In genomic region chr9:87213204-87213603, GRCm38 (mm10) we compare ENCODE assay signal across 18 mouse cellular contexts. TPM values are rescaled to one million over a fixed set of nuclear protein-coding genes. Genes with fewer than 3 reads are reported as not detected.
A peak's percentile ranks its signal among the peaks of the same experiment; 100 is the strongest.
DNase-seq lines count a peak whose midpoint lies in the region; ATAC-seq and TF ChIP-seq lines count a peak whose summit lies in the region.
"Had no signal": no experiment of that assay in that cellular context is flagged by ENCODE, and none has a peak within 500 bp of the region (broad histone marks: within the 10 kb centered on the region; RNA-seq: fewer than 3 reads in every experiment).

No protein-coding gene starts in this region.

- no peaks in the 10 kb centered on the region for H3K27me3 ChIP-seq in kidney, adult 2 months (replicated peaks; ENCODE audit: control insufficient read depth, insufficient read depth, low read length)
- no peaks in the 10 kb centered on the region for H3K27me3 ChIP-seq in kidney, embryonic 14.5 days (ENCODE audit: control insufficient read depth, insufficient read depth, low read length)
- no peaks in the 10 kb centered on the region for H3K27me3 ChIP-seq in kidney, postnatal 0 days (ENCODE audit: insufficient read depth, low read length)
- H3K27me3 ChIP-seq: embryonic facial prominence, embryonic 12.5 days; forebrain, embryonic 15.5 days; heart, embryonic 12.5 days had no signal

- no peak for TF ChIP-seq POLR2A in kidney, adult 2 months (IDR thresholded peaks at IDR 0.05; ENCODE audit: low read depth, low read length)

- H3K4me1 ChIP-seq in kidney, adult 2 months (ENCODE audit: control insufficient read depth, insufficient read depth, low read length): no peaks in the 10 kb centered on the region
- H3K4me1 ChIP-seq in kidney, embryonic 14.5 days (ENCODE audit: control insufficient read depth, insufficient read depth, low read length): no peaks in the 10 kb centered on the region
- H3K4me1 ChIP-seq in kidney, postnatal 0 days (replicated peaks; ENCODE audit: insufficient read depth, low read length): no peaks in the 10 kb centered on the region
- H3K4me1 ChIP-seq: embryonic facial prominence, embryonic 12.5 days; forebrain, embryonic 15.5 days; heart, embryonic 12.5 days; hindbrain, embryonic 10.5 days had no signal

- peak; percentile 51 for DNase-seq in kidney, adult 2 months
- DNase-seq in kidney, postnatal 0 days (ENCODE audit: low spot score): peak; percentile 1
- no peak for DNase-seq in kidney, postnatal 10 days
- DNase-seq in kidney, postnatal 36 days: peak; percentile 34 to 36
- DNase-seq in lung, adult 18-20 months: no peak
- DNase-seq: adrenal gland, postnatal 10 days; cerebellum, adult 11 months; cerebellum, adult 9-10 months; cerebellum, postnatal 25 days; gastrocnemius, postnatal 10 days; heart, adult 2 months had no signal

- H3K27ac ChIP-seq in kidney, adult 2 months (ENCODE audit: insufficient read depth, low read depth, low read length): no peak overlapping the region
- H3K27ac ChIP-seq in kidney, embryonic 14.5 days (ENCODE audit: low read depth, low read length): no peak overlapping the region
- no peak overlapping the region for H3K27ac ChIP-seq in kidney, postnatal 0 days
- H3K27ac ChIP-seq: embryonic facial prominence, embryonic 12.5 days; forebrain, embryonic 15.5 days; heart, adult 2 months; hindbrain, embryonic 10.5 days; hindbrain, embryonic 14.5 days had no signal

- no peaks in the 10 kb centered on the region for H3K9me3 ChIP-seq in kidney, embryonic 14.5 days (ENCODE audit: control insufficient read depth, low read length)
- H3K9me3 ChIP-seq in kidney, postnatal 0 days (replicated peaks; ENCODE audit: low read length): no peaks in the 10 kb centered on the region
- H3K9me3 ChIP-seq: embryonic facial prominence, embryonic 12.5 days; forebrain, embryonic 15.5 days; G1E; heart, embryonic 12.5 days; hindbrain, embryonic 10.5 days had no signal

- H3K4me3 ChIP-seq in kidney, adult 2 months (ENCODE audit: insufficient read depth, low read depth, low read length): no peak overlapping the region
- H3K4me3 ChIP-seq in kidney, embryonic 14.5 days (ENCODE audit: low read length): no peak overlapping the region
- H3K4me3 ChIP-seq in kidney, postnatal 0 days (replicated peaks; ENCODE audit: low read depth, low read length): no peak overlapping the region
- H3K4me3 ChIP-seq: embryonic facial prominence, embryonic 12.5 days; forebrain, embryonic 15.5 days; heart, adult 2 months; heart, embryonic 12.5 days; hindbrain, embryonic 10.5 days had no signal

- 38% methylated on average over 4 of the region's 4 CpGs for WGBS in kidney, adult 2 months
- 68% methylated on average over 4 of the region's 4 CpGs for WGBS in kidney, embryonic 14.5 days
- WGBS in kidney, postnatal 0 days: 57% methylated on average over 4 of the region's 4 CpGs

- TF ChIP-seq CTCF in kidney, adult 2 months (conservative IDR thresholded peaks at IDR 0.05; ENCODE audit: insufficient read depth, insufficient read length, low read depth, low read length): no peak
- TF ChIP-seq CTCF in kidney, postnatal 0 days (IDR thresholded peaks at IDR 0.05; ENCODE audit: low read depth): no peak

- ATAC-seq in kidney, embryonic 14.5 days (ENCODE audit: low FRiP score, low TSS enrichment): no peak
- peak; percentile 66; the same call in 1 of the 2 replicates for ATAC-seq in kidney, postnatal 0 days (replicated peaks; ENCODE audit: low FRiP score, low read depth)
- ATAC-seq: forebrain, embryonic 15.5 days had no signal

- H3K36me3 ChIP-seq in kidney, adult 2 months (ENCODE audit: control insufficient read depth, insufficient read depth, low read length): peaks cover 2% of the 10 kb centered on the region; the same call in 1 of the 2 replicates
- peaks cover 20% of the 10 kb centered on the region for H3K36me3 ChIP-seq in kidney, embryonic 14.5 days (ENCODE audit: control insufficient read depth, insufficient read depth, low read length)
- H3K36me3 ChIP-seq in kidney, postnatal 0 days (ENCODE audit: insufficient read depth, low read length): peaks cover 14% of the 10 kb centered on the region

- no peak overlapping the region for H3K4me2 ChIP-seq in kidney, embryonic 14.5 days (replicated peaks; ENCODE audit: low read depth, low read length)
- H3K4me2 ChIP-seq in kidney, postnatal 0 days (ENCODE audit: low read length): no peak overlapping the region
- H3K4me2 ChIP-seq: embryonic facial prominence, embryonic 12.5 days; forebrain, embryonic 15.5 days; heart, embryonic 12.5 days; hindbrain, embryonic 14.5 days had no signal

- no peak overlapping the region for H3K9ac ChIP-seq in kidney, embryonic 14.5 days (ENCODE audit: low read depth, low read length)
- H3K9ac ChIP-seq in kidney, postnatal 0 days (ENCODE audit: low read depth, low read length): no peak overlapping the region
- H3K9ac ChIP-seq: embryonic facial prominence, embryonic 12.5 days; forebrain, embryonic 15.5 days; heart, embryonic 12.5 days; hindbrain, embryonic 14.5 days had no signal

RNA-seq across cellular contexts. Expression of gene Cep162, which starts 42.1 kb away (rescaled TPM):
- 1.5 and 1.6 TPM in 2 replicates for polyA plus RNA-seq in kidney, adult 2 months (2012; rRNA removed)
- polyA plus RNA-seq in kidney, embryonic 14.5 days (2014; fragmentation: Nextera tagmentation; extraction: Ambion mirVana): 5.9 and 9.9 TPM in 2 replicates
- polyA plus RNA-seq in kidney, postnatal 0 days (2015; fragmentation: Nextera tagmentation; extraction: Ambion mirVana): 3.7 and 4.2 TPM in 2 replicates

Comparison
In these comparisons a context has a peak if more than half of its experiments do, and no peak if none do; other contexts are left out.
1. DNase-seq: peak in kidney, adult 2 months (single experiment), kidney, postnatal 0 days (single experiment) and kidney, postnatal 36 days (2 of 2); none in kidney, postnatal 10 days (single experiment) and lung, adult 18-20 months (0 of 2).